Mouse (Mus musculus): ENCODE data around the gene Gm4858.
"Not testable (repeated sequence)": the region's sequence is repeated elsewhere in the genome, so short reads cannot be mapped to it uniquely, and the experiment has no call there.

Gene Gm4858

GRCm38 (mm10) chr3:93068523-93068922, at the start of gene Gm4858:
Gene Gm4858 (plus strand): TSS chr3:93068823.
- TF ChIP-seq GATA4 (IDR thresholded peaks at IDR 0.05; ENCODE audit: insufficient replicate concordance, low read length) = not testable (repeated sequence)

GRCm38 (mm10) chr3:93018960-93019359, 49.7 kb upstream of the Gm4858 start, which contains the start of gene Lce1m:
Gene Lce1m (minus strand): TSS chr3:93019060.
- no peak for TF ChIP-seq GATA4 (IDR thresholded peaks at IDR 0.05; ENCODE audit: insufficient replicate concordance, low read length)

DNA sequence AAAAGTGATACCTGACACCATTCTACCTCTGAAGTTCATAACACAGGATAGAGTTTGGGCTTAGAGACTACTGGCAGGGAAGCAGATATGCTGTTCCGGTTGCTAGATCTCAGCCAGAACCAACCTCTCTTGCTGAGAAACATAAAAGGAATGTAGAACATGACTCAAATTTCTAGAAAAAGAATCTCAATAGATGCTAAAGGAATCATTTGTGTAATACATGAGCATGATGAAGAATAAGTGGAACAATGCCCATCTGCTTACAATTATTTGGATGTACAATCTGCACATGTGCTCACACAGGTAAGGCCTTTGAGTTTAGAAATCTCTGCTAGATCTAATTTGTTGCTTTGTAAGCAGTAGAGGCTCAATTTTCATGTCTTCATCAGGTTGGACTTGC, 47.5 kb upstream of the Gm4858 start:
- TF ChIP-seq GATA4 (IDR thresholded peaks at IDR 0.05; ENCODE audit: insufficient replicate concordance, low read length) = no peak

DNA sequence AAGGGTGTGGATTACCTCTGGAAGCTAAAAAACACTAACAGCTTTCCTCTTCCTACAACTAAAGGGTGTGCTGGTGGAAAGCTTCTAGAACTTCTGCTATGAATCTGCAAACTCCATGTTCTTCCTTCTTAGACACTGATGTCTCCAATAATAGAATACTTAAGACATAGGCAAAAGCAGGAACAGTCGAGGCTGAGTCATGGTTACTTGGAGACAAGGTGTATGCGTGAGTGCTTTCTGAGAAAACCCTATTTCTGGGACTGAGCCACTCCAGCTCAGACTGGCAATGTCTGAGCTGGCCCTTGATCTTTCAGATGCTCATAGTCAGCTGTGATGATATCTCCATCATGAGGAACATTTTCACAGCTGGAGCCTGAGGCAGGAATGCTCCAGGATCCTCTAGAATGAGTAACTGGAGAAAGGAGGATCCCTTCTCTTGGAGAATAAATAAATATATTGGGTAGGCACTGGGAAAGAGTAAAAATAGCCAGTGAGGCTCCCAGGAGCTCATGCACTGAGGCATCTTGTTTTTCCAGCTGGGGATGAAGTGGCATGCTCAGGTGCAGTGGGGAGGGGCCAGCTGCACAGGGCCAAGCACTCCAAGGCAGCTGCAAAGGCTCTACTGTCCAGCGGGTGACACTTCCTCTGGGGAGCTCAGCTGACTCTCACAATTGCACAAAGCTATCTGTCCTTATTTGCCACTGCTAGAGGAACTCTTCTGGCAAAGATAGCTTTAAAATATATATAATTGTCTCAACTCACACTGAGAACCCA, 45.0 kb upstream of the Gm4858 start:
- no peak for TF ChIP-seq GATA4 (IDR thresholded peaks at IDR 0.05; ENCODE audit: insufficient replicate concordance, low read length)

- no peak for TF ChIP-seq GATA4 (IDR thresholded peaks at IDR 0.05; ENCODE audit: insufficient replicate concordance, low read length)
Observed at GRCm38 (mm10) chr3:93025486-93025885, 43.1 kb upstream of the Gm4858 start.

- TF ChIP-seq GATA4 (IDR thresholded peaks at IDR 0.05; ENCODE audit: insufficient replicate concordance, low read length) = no peak
Observed at GRCm38 (mm10) chr3:93031450-93031849, 37.2 kb upstream of the Gm4858 start.

- no peak for TF ChIP-seq GATA4 (IDR thresholded peaks at IDR 0.05; ENCODE audit: insufficient replicate concordance, low read length)
Observed at GRCm38 (mm10) chr3:93050182-93050581, 18.4 kb upstream of the Gm4858 start.

GRCm38 (mm10) chr3:93052826-93053474, 15.7 kb upstream of the Gm4858 start:
- no peak for TF ChIP-seq GATA4 (IDR thresholded peaks at IDR 0.05; ENCODE audit: insufficient replicate concordance, low read length)

- no peak for TF ChIP-seq GATA4 (IDR thresholded peaks at IDR 0.05; ENCODE audit: insufficient replicate concordance, low read length)
Observed at GRCm38 (mm10) chr3:93086631-93087030, 18.0 kb downstream of the Gm4858 start.

- no peak for TF ChIP-seq GATA4 (IDR thresholded peaks at IDR 0.05; ENCODE audit: insufficient replicate concordance, low read length)
Observed at GRCm38 (mm10) chr3:93096447-93096846, 27.8 kb downstream of the Gm4858 start.

DNA sequence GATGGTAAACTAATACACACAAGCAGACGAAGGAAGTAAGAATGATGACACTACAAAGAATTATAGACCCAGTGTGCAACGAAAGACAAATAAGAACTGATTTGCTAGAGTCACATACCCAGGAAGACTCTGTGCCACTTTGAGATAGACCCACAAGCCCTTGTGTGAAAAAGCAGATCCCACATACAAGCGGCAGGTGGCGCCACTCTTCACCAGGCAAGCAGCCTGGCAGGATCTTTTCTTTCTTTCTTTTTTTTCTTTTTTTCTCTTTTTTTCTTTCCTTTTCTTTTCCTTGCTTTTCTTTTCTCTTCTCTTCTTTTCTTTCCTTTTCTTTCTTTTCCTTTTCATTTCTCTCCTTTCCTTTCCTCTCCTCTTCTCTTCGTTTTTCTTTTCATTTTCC, 43.0 kb downstream of the Gm4858 start:
- no peak for TF ChIP-seq GATA4 (IDR thresholded peaks at IDR 0.05; ENCODE audit: insufficient replicate concordance, low read length)

DNA sequence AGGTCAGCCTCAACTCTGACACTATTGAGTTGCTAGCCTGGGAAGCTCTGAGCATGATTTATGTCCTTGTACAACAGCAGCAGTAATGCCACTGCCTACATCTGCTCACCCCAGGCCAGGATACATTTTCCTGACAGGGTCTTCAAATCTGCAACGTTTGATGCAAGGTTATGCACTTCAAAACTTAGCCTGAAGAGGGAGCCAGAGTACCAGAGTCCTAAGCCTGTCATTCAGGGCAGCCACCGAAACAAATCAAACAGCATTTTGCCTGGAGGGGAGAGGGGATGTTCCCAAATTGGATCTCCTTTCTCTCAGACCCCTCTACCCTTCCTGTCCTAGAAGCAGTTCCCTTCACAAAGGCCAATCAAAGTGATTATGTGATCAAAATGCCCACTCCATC, 45.9 kb downstream of the Gm4858 start:
- no peak for TF ChIP-seq GATA4 (IDR thresholded peaks at IDR 0.05; ENCODE audit: insufficient replicate concordance, low read length)

DNA sequence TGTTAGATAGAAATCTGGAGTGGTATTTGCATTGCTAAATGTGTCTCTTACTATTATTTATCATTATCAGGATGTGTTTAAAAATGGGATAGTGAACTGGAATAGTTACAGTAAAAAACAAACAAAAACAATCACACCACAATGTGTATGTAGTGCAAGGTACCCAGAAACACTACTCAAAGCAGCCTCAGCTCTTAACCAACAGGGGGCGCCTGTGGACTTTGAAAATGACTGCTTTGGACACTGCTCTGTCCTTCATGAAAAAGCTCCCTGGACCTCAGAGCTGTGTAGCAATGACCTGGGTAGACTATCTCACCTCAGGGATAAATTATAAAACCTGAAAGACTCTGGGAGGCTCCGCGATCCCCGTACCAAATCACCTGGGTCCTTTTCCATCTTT, 50.5 kb downstream of the Gm4858 start:
- TF ChIP-seq GATA4 (IDR thresholded peaks at IDR 0.05; ENCODE audit: insufficient replicate concordance, low read length) = no peak
